Mouse (Mus musculus) heart, embryonic 15.5 days (tissue): Measurements from ENCODE around the gene Glp2r. TPM values are rescaled to one million over a fixed set of nuclear protein-coding genes. Genes with fewer than 3 reads are reported as not detected.

Experiments used
- ATAC-seq: fragments of 200-750 bp; cut with Nextera tagmentation; replicated peaks from 2 replicates; pipeline ENCODE4 v1.8.0; 2017; ENCODE audit warnings: low read depth, moderate TSS enrichment; ENCODE audit not compliant: insufficient number of reproducible peaks, insufficient read depth, low FRiP score
- H3K27ac ChIP-seq: fragments of 300-500 bp; sonication (generic); 2 replicates; pipeline ENCODE4 v1.5.1; 2015; ENCODE audit warnings: mild to moderate bottlenecking, inconsistent platforms
- H3K27me3 ChIP-seq: fragments of 300-500 bp; sonication (generic); 2 replicates; pipeline ENCODE4 v1.6.1; 2015; ENCODE audit warnings: inconsistent platforms
- H3K36me3 ChIP-seq: fragments of 300-500 bp; sonication (generic); 2 replicates; pipeline ENCODE4 v1.6.1; 2015; ENCODE audit warnings: mild to moderate bottlenecking, inconsistent platforms
- H3K4me1 ChIP-seq: fragments of 300-500 bp; sonication (generic); replicated peaks from 2 replicates; pipeline ENCODE4 v1.6.1; 2015; ENCODE audit warnings: inconsistent platforms
- H3K4me2 ChIP-seq: fragments of 300-500 bp; sonication (generic); 2 replicates; pipeline ENCODE4 v1.6.1; 2015; ENCODE audit warnings: inconsistent platforms, mild to moderate bottlenecking, moderate library complexity
- H3K4me3 ChIP-seq: fragments of 300-500 bp; sonication (generic); 2 replicates; pipeline ENCODE4 v1.5.1; 2015; ENCODE audit warnings: mild to moderate bottlenecking, inconsistent platforms
- H3K9ac ChIP-seq: fragments of 300-500 bp; sonication (generic); 2 replicates; pipeline ENCODE4 v1.6.1; 2015; ENCODE audit warnings: mild to moderate bottlenecking, inconsistent platforms
- H3K9me3 ChIP-seq: fragments of 300-500 bp; sonication (generic); replicated peaks from 2 replicates; pipeline ENCODE4 v1.6.1; 2016; ENCODE audit warnings: inconsistent platforms
- WGBS: fragments of 180-500 bp; shearing (Covaris S2); methylation state at CpG from one replicate; pipeline ENCODE4 v1.1.7; 2015; ENCODE audit warnings: mixed read lengths; 5-methylcytosine and 5-hydroxymethylcytosine counted together
- polyA plus RNA-seq: library from polyadenylated mRNA; unstranded; fragments of >200 nt; fragmentation: Nextera tagmentation; extraction: Ambion mirVana; gene quantifications from 2 replicates; pipeline ENCODE4 v1.2.1, GENCODE M21; 2015

Glp2r gene
- polyA plus RNA-seq, 1 experiment from 2014 or later: not detected

DNA sequence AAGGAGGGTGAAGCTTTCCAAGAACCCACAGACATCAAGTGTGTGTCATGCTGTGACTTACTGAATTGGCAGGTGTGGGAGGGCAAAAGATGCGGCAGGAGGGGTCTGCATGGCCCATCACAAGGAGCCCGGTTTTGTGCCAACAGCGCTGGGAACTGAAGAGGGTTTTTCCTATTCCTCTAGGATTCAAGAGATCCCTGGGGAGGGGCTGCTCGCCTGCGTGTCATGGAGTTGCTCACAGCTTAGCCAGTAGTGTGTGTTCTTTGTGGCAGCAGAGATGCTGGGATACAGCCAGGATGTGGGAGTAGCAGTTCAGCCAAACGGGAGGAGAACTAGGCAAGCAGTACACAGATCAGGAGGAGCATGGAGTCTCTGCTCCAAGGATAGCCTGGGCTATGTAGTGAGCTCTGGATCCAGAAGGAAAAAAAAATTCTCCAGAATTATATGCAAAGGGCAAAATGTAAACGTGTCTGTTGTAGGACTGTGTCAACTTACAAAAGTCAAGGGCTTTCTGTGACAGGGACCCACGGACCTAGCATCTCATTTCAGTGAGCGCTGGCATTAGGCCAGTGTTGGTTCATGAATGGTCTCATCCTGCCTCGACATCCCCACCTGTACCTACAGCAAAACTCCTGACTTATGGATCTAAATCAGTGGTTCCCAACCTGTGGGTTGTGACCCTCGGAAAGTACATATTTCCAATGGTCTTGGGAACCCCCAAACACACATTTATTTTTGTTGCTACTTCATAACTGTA lies 122.1 kb downstream of the Glp2r start:
- no peak overlapping the region for H3K4me2 ChIP-seq
- H3K4me3 ChIP-seq: no peak overlapping the region
- no peak overlapping the region for H3K27ac ChIP-seq
- WGBS: 71% methylated on average over 11 of the region's 11 CpGs
- 0 out of 2 replicates have a peak, but pooled peaks cover 4% of the 10 kb centered on the region for H3K27me3 ChIP-seq
- ATAC-seq: no peak
- H3K9ac ChIP-seq: no peak overlapping the region
- no peaks in the 10 kb centered on the region for H3K9me3 ChIP-seq
- peaks cover 11% of the 10 kb centered on the region for H3K4me1 ChIP-seq
- H3K36me3 ChIP-seq: no peaks in the 10 kb centered on the region

DNA sequence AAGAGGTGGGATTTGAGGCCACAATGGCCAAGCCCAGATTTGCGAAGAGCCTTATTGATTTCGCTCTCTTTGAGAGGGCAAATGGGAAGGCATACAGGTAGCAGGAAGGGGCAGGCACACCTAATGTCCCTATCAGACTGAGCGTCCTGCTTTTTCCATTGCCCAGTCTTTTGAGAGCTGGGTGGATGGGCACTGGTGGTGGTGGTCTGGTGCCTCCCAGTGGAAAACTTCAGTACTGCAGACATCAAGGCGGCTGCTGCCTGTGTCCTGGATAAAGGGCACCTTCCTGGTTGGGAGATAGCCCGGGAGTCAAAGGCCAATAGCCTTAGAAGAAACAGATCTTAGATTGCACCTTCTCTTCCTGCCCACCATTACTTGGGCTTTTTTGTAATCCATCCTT lies 123.2 kb downstream of the Glp2r start:
- WGBS: 26% methylated on average over 5 of the region's 5 CpGs
- Histone ChIP-seq H3K36me3 (no peaks in the 10 kb centered on the region), H3K4me1 (peaks cover 10% of the 10 kb centered on the region), H3K27me3 (0 out of 2 replicates have a peak, but pooled peaks cover 4% of the 10 kb centered on the region), H3K9me3 (no peaks in the 10 kb centered on the region), H3K4me2 (no peak overlapping the region), H3K27ac (no peak overlapping the region), H3K4me3 (no peak overlapping the region), H3K9ac (no peak overlapping the region)
- ATAC-seq: no peak

DNA sequence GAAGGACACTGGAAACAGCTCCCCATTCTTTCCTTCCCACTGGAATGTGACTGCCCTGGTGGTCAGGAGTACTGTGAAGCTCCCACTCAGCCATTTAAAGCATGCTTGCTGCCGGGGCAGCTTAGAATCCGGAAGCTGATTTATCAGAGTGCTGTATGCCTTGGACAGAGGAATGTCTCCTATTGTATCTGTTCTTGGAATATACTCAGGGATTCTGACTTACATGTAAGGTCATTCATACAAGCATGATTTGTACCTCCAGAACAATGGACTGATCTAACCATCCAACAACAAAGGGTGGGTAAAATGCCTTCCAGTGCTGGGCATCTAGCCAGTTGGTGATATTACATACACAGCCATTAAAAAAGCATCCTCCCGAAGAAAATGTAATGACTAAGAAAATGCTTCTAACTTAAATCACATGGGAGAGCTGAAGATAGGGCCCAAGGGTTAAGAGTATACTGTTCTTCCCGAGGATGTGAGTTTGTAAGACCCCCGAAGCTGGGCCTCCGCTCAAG lies 126.3 kb downstream of the Glp2r start:
- Histone ChIP-seq H3K36me3 (no peaks in the 10 kb centered on the region), H3K9ac (no peak overlapping the region), H3K27me3 (no peaks in the 10 kb centered on the region), H3K4me2 (no peak overlapping the region), H3K9me3 (no peaks in the 10 kb centered on the region), H3K4me3 (no peak overlapping the region), H3K4me1 (peaks cover 7% of the 10 kb centered on the region), H3K27ac (no peak overlapping the region)
- no peak for ATAC-seq
- WGBS: 56% methylated on average over 6 of the region's 6 CpGs

DNA sequence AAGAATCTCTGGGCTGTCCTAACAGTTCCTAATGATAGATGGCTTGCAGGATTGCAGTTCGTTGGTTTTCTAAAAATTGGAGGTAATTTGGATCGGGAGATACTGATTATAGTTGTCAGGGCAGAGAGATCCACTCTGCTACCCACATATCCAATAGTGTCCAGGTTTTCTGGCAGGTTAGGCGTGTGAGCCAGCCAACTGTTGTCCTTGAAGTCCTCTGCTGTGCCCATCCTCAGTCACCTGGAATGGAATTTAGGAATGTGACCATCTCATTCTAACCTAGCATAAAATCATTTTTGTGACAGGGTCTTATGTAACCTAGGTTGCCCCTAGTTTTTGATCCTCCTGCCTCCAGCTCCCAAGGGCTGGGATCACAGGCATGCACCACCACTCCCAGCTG lies 127.5 kb downstream of the Glp2r start:
- Histone ChIP-seq H3K27me3 (no peaks in the 10 kb centered on the region), H3K4me2 (no peak overlapping the region), H3K4me1 (peaks cover 7% of the 10 kb centered on the region), H3K4me3 (no peak overlapping the region), H3K36me3 (no peaks in the 10 kb centered on the region), H3K27ac (no peak overlapping the region), H3K9me3 (no peaks in the 10 kb centered on the region), H3K9ac (no peak overlapping the region)
- WGBS: 79% methylated on average over 3 of the region's 3 CpGs
- ATAC-seq: no peak

DNA sequence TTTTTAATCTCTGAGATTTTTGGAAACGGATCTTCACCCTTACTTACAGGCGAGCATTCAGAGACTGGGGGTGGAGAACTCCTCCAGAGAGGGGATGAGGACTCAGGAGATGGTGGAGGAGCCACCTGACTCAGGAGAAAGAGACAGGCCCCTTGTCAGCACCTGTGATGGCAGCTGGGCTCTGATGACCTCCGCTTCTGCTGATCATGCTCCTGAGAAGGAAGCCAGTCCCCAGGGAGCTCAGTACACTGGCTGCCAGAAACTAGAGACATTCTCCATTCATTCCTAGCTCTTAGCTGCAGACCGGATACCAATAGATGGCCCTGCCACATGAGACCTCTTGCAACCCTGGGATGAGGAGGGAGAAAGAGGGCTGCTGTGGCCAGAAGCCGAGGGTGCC lies 128.1 kb downstream of the Glp2r start:
- Histone ChIP-seq H3K9me3 (no peaks in the 10 kb centered on the region), H3K27ac (no peak overlapping the region), H3K4me2 (no peak overlapping the region), H3K9ac (no peak overlapping the region), H3K27me3 (no peaks in the 10 kb centered on the region), H3K4me1 (peaks cover 7% of the 10 kb centered on the region), H3K36me3 (no peaks in the 10 kb centered on the region), H3K4me3 (no peak overlapping the region)
- 70% methylated on average over 5 of the region's 5 CpGs for WGBS
- ATAC-seq: no peak

DNA sequence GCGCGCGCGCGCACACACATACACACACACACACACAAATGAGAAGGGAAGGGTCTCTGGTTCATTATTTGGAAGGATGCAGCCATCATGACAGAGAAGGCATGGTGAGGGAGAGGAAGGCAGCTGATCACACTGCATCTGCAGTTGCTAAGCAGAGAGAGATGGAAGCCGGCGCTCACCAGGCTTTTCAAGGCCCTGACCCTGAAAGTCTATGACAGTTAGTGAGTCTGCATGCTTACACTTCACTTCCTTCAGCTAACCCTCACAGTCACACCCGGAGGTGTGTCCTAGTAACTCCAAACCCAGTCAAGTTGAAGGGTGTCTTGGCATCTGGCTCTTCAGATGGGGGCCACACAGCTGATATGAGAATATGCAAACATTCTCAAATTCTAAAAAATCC lies 128.5 kb downstream of the Glp2r start:
- Histone ChIP-seq H3K9ac (no peak overlapping the region), H3K27me3 (no peaks in the 10 kb centered on the region), H3K9me3 (no peaks in the 10 kb centered on the region), H3K36me3 (no peaks in the 10 kb centered on the region), H3K4me1 (peaks cover 7% of the 10 kb centered on the region), H3K4me3 (no peak overlapping the region), H3K27ac (no peak overlapping the region), H3K4me2 (no peak overlapping the region)
- 94% methylated on average over 8 of the region's 8 CpGs for WGBS
- no peak for ATAC-seq

DNA sequence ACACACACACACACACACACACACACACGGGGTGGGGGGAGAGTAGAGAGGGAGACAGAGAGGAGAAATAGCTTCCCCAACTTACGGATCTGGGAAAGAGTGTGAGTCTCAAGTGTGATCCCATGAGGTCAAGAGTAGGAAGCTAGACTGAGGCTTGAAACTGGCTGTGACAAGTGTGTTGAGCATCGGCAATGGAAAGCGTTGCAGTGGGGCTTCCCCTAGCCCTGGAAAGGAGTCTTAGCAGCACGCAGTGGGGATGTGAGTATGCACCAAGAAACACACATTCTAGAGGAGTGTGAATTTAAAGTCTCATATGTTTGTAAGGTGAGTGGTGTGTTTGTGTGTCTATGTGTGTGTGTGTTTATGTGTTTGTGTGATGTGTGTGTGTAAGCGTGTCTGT lies 130.7 kb downstream of the Glp2r start:
- H3K27ac ChIP-seq: no peak overlapping the region
- WGBS: 85% methylated on average over 6 of the region's 6 CpGs
- no peaks in the 10 kb centered on the region for H3K9me3 ChIP-seq
- no peak overlapping the region for H3K4me3 ChIP-seq
- ATAC-seq: no peak
- H3K4me2 ChIP-seq: no peak overlapping the region
- no peak overlapping the region for H3K9ac ChIP-seq
- H3K27me3 ChIP-seq: no peaks in the 10 kb centered on the region
- H3K36me3 ChIP-seq: no peaks in the 10 kb centered on the region
- peaks cover 9% of the 10 kb centered on the region for H3K4me1 ChIP-seq

DNA sequence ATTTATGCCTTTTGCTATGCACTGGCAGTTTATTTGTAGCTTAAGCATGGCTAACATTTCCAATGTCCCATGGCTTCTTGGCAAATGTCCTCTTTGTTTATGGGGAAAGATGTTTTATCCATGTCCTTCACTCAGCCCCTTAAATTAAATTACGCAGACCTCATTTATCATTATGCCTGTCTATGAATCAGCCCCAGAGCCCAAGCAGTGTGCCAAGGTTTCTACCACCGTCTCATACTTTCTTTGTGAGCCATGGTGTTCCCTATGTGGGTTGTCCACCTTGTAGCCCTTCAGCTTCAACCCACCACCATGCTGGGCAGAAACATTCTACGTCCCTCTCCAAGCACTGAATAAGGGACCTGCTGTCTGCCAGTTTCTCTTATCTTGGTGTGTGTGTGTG lies 132.6 kb downstream of the Glp2r start:
- H3K27me3 ChIP-seq: no peaks in the 10 kb centered on the region
- H3K4me3 ChIP-seq: no peak overlapping the region
- 80% methylated on average over 3 of the region's 3 CpGs for WGBS
- no peaks in the 10 kb centered on the region for H3K9me3 ChIP-seq
- H3K4me2 ChIP-seq: no peak overlapping the region
- H3K36me3 ChIP-seq: no peaks in the 10 kb centered on the region
- no peak overlapping the region for H3K27ac ChIP-seq
- no peak overlapping the region for H3K9ac ChIP-seq
- 0 out of 2 replicates have a peak, but pooled peaks cover 4% of the 10 kb centered on the region for H3K4me1 ChIP-seq
- no peak for ATAC-seq

DNA sequence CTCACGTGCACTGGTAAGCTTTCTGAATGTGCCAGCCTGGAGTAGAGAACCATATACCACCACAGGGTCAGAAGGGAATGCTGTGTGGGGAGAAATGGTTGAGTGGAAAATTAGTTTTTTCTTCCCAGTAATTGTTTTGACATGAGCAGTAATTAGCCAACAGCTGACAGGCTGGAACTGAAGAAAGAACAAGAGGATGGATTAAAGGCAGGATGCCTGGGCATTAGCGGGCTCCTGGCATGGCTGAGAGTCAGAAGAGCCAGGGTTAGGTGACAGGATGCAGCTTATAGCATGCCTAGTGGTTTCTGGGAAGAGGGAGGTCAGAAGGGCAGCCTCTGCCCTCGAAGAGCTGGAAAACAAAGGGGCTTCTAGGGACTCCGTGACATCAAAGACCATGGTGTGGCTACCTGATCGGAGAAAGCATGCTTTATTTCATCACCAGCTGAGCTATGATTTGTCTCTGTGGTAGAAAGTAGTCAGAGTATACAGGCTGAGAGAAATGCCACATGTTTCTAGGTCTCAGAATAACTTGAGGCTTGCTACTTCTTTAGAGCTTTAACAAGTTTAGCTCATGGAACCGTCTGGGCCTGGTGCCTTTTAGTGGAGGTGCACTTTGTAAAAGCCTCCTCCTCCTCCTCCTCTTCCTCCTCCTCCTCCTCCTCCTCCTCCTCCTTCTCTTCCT lies 133.9 kb downstream of the Glp2r start:
- 69% methylated on average over 6 of the region's 6 CpGs for WGBS
- no peak overlapping the region for H3K27ac ChIP-seq
- H3K4me2 ChIP-seq: no peak overlapping the region

DNA sequence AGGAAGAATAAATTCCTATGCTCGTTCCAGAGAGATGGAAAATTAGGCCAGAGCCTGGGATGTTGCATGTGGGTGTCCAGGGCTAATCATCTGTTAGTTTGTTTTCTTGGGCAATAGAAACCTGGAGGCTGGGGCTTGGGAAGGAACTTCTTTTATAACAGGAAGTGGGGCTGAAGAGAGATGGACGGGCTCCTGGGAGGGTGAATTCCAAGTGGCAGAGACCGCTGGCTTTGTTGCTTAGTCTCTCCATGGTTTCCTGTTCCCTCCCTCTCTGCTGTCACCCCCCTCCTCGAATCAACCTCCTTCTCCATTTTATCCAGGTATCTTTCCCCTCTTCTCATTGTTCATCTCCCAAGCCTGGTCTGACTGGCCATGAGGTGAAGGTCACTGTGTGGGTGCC lies 134.8 kb downstream of the Glp2r start:
- 56% methylated on average over 4 of the region's 4 CpGs for WGBS
- Histone ChIP-seq H3K9me3 (no peaks in the 10 kb centered on the region), H3K9ac (no peak overlapping the region), H3K27me3 (no peaks in the 10 kb centered on the region), H3K36me3 (no peaks in the 10 kb centered on the region), H3K4me1 (0 out of 2 replicates have a peak, but pooled peaks cover 2% of the 10 kb centered on the region), H3K4me3 (no peak overlapping the region), H3K27ac (no peak overlapping the region), H3K4me2 (no peak overlapping the region)
- no peak for ATAC-seq

More for the DNA sequence above, 133.9 kb downstream of the Glp2r start:
- no peak for ATAC-seq
- Histone ChIP-seq H3K9ac (no peak overlapping the region), H3K36me3 (no peaks in the 10 kb centered on the region), H3K9me3 (no peaks in the 10 kb centered on the region), H3K4me3 (no peak overlapping the region), H3K27me3 (no peaks in the 10 kb centered on the region), H3K4me1 (0 out of 2 replicates have a peak, but pooled peaks cover 2% of the 10 kb centered on the region)

DNA sequence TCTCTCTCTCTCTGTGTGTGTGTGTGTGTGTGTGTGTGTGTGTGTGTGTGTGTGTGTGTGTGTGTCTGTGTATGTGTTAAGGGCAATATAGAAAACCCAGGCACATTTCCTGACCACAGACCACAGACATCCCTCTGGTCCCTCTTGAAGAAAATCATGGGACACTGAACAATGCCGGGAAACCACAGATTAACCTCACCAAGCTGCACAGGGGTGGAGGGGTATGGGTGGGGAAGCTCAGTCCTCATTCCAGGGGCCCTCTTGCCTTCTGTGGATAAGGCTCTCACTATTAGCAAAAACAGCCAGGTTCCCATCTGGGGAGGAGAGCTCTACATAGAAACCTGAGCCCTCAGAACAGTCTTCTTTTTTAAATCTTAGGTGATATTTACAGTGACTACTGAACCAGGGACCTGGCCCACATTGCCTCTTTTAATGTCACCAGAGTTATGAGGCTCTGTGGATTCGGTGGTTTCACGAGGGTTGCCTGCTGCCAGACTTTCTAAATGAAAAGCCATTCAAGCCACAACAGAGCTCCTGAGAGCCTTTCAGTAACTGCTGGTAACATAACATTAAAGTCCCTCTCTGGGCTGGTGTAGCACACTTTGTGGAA lies 137.2 kb downstream of the Glp2r start:
- Histone ChIP-seq H3K27ac (no peak overlapping the region), H3K36me3 (no peaks in the 10 kb centered on the region), H3K27me3 (no peaks in the 10 kb centered on the region), H3K9me3 (no peaks in the 10 kb centered on the region), H3K4me2 (no peak overlapping the region), H3K9ac (no peak overlapping the region), H3K4me1 (peaks cover 2% of the 10 kb centered on the region; the same call in 1 of the 2 replicates), H3K4me3 (no peak overlapping the region)
- no peak for ATAC-seq
- WGBS: 62% methylated on average over 3 of the region's 3 CpGs
